Mouse (Mus musculus) naive thymus-derived CD4-positive, alpha-beta T cell, adult 2 months (primary cell): ENCODE results near the gene Ezh1.
A peak's percentile ranks its signal among the peaks of the same experiment; 100 is the strongest.

ENCODE experiments used
- DNase-seq: peaks from one replicate; pipeline ENCODE4 v3.0.0-alpha.2; 2011; ENCODE audit warnings: low read depth

Ezh1 gene

DNA sequence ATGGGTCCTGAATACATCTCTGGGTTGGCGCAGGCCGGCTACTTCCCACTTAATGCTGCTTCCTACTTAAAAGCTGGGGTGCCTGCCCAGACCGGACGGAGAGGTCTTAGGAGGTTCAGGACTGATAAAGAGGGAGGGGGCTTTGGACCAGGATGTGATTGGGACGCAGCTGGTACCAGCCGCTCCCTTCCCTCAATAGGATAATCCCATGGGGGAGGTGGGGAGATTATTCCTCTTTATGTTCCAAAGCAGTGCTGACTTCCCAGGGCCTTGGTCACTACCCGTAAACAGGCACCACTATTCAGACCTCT is 20.4 kb upstream of the Ezh1 start:
- no peak for DNase-seq

DNA sequence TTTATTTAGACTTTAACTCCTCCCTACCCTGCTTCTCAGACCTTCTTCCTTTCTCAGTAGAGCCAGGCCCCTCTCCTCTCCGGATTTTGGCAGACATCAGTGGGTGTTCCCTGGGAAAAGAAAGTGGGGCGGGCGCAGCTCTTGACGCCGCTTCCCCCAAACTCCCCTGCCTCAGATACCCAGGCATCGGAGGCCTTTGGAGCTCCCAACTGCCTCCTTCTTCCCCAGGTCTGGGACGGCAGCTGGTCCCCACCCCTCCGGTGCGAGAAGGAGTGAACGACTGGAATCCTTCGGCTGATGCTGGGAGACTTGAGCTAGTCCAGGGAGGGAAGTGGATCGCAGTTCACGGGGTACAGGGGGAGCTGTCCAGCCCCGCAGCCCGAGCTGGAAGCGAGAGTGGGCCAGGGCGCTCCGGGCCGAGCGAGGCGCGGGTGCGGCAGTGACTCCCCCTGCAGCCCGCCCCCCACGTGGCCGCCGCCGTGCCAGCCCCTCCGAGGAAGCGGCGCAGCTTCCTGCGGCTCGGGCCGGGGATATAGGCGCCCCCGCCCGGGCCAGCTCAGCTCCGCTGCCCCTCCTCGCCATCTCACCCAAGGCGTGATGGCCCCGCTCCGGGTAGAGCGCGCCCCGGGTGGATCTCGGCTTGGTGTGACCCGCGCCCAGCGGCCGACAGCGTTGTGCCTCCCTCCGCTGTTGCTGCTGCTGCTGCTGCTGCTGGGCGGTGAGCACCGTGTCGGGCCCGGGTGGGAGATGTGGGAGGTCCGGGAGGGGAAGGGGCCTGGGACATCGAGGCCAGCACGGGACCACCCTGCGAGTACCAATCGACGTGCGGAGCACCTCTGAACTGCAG is 19.8 kb upstream of the Ezh1 start, which contains the start of gene Ramp2:
Ramp2 (plus strand) TSS at position 174 of the 847 bp plus-strand sequence.
- DNase-seq, result peak; percentile 25

DNA sequence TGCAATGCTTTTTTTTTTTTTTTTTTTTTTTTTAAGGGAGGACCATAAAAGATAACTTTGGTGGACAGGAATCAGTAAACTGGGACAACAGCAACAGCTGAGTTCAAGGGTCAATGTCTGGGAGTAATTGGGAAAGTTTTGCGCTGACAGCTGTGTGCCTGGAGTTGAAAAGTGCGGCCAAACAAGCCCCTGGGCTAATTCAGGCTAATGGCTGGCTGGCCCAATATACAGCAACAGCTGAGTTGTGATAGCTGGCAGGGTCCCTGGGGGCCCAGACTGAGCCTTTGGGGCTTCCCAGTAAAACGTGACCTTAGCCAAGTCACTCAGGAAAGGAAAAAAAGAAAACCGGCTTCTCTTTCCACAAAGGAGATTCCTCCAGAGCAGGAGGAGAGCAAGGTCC is 18.8 kb upstream of the Ezh1 start:
- DNase-seq, result no peak

DNA sequence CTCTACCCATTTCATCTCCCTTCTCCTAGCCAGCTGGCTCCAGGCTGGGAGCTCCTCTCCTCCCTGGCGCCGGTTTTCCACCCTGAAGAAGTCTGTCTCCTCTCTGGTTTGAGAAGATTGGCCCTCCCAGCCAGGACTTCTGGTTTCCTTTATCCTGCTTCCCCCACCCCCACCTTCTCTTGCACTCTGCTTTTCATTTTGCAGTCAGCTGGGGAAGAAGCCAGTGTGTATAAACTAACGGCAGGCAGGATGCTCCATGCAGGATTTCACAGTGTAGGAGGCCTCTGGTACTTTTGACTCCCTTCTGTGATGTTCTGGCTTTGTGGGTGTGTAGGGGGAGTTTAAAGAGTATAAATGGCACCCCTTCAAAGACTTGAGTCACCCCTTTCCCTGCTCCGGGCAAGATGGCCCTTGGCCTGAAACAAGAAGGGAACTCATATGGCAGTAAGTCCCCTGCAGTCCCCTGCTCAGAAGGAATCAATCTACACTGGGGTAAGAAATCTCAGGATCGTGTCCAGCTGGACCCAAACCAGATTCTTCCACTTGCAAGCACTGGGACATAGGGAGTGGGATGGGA is 11.9 kb upstream of the Ezh1 start:
- DNase-seq, result no peak

DNA sequence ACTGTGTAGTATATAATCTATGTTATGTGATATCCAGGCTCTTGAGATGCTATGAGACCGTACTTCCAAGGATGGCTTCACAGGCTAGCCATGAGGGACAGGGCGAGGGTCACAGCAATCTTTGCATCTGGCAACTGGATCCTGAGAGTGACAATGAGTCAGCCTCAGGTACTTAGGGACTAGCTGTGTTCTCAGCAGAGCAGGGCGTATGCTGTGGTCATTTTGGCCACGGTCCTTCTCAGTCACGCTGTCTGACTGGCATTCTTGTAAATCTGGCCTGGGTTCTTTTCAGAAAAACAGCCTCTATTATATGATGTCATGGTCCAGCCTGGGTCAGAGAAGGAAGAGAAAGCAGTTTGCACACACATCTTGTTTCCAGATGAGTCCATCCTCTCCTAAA is 10.5 kb upstream of the Ezh1 start:
- DNase-seq, result no peak

DNA sequence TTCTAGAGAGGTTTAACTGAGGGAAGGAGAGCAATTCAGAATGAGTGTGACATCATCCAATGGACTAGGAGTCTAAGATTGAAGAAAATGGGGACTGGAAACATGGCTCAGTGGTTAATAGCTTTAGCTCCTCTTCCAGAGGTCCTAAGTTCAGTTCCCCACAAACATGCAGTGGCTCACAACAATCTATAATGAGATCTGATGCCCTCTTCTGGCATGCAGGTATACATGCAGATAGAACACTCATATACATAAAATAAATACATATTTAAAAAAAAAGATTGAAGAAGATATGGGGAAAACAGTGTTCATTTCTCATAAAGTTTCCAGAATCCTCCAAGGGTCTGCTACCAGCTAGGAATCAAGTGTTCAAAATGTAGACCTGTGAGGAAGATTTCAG is 9.2 kb upstream of the Ezh1 start:
- DNase-seq, result no peak

DNA sequence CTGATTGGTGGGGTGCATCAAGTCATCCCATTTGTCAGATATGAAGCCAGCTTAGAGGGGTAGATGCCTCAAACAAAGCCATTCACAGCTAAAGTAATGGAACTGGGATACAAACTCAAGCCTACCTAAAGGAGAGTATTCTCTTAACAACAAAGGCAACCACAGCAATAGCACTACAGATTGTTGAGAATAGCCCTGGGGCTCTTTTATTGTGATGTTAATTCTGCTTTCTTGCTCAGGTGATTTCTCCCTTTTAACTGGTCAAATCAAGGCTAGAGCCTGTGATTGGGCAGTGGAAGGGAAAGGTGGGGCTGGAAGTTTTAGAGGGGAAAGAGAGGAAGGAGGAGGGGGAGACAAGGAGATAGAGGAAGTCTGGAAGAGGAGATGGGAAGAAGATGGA is 7.9 kb upstream of the Ezh1 start:
- DNase-seq, result no peak

DNA sequence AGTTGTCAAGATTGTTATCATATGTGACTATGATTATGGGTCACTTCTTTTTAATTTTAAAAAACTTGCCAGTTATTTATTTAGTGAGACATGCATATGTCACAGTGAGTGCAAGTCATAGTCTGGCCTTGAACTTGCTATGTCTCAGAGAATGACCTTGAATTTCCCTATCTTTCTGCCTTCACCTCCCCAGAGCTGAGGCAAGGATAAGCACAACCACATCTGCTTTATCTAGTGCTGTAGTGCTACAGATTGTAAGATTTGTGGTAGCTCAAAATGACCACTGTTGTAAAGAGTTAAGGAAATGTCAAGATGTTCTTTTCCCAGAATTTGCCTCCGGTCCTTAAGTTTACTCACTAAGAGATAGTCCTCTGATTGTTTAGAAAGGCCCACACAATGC is 7.0 kb upstream of the Ezh1 start:
- DNase-seq, result no peak

DNA sequence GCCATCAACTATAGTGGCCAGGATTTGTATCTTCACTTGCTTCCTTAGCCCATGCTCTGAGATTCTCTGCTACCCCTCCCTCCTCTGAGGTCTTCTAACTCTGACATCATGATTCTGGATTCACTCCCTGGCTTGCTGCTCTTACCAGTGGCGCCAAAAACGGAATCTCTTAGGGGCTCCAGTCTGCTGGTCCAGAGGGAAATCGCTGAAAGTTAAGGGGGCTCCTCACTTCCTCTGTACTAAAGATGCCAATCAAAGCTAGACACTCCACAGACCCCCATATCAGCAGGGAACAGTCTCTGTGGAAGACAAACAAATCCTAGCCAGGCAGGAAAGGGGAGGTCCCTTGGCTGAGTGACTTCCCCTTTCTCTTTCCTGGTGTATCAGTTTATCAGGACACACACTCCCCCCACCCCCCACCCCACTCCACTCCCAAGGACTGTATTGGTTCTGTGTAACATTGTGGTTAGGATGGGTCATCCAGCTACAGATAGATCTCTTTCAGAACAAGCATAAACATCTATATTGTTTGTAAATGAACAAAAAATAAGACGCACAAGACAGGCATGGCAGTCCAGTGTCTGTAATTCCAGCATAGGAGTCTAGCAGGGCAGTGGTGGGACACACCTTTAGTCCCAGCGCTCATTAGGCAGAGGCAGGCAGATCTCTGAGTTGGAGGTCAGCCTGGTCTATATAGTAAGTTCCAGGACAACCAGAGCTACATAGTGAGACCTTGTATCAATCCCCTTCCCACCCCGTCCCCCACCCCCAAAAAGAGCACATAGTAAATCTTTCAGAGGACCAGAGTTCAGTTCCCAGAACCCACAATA is 6.0 kb upstream of the Ezh1 start:
- no peak for DNase-seq

DNA sequence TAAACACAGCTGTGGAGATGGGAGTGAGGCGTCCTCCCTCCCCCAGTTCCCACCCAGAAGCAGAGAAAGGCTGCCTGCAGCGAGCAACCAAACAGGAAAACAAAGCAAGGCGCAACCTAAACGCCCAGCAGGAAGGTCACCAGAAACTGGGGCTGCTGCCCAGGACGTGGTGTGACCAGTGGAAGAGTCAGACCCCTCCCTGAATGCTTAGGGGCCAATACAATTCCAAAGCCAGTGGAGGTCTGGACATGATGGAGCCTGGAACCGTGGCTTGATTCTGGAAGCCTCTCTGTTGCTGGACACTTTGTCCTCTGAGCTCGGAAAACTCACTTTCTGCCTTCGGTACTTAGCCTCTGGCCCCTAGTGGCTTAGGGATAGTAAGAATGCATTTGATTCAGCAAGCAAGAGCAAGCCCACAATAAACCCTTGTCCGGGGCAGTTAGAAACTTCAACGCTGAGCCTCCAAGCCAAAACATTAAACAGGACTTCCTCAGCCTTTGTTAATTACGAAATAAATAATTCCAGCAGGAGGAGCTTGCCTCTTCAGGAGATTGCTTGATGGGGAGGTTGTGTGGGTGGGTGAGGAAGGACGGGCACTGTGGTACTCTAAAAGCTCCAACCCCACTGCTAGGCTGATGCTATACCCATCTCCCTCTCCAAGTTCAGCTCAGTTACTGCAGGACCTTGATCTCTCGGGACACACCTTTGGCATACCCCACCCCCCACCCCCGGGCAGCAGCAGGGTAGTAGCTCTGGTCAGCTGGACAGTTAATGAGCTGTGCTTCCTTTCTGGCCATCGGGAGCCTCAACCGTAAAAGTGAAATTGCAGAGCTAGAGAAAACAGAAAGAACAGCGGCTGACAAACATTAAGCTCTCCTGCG is 5.0 kb upstream of the Ezh1 start:
- no peak for DNase-seq

DNA sequence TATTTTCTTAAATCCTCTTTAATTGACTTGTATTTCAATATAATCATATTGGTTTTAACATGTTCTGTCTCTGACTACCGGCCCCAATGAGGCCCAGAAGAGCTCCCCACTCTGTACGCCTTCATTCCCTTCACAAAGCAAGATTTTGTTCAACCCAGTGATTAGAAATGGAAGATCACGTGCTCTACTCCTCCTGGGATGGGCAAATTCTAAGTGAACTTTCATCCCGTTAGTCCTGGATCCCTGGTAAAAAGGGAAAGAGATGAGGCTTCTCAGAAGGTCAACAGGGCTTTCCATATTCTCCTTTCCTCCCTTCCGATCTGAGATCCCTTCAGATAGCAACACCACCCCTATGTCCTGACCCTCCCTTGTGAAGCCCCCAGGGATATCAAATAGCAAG is 4.3 kb upstream of the Ezh1 start:
- DNase-seq, result no peak

DNA sequence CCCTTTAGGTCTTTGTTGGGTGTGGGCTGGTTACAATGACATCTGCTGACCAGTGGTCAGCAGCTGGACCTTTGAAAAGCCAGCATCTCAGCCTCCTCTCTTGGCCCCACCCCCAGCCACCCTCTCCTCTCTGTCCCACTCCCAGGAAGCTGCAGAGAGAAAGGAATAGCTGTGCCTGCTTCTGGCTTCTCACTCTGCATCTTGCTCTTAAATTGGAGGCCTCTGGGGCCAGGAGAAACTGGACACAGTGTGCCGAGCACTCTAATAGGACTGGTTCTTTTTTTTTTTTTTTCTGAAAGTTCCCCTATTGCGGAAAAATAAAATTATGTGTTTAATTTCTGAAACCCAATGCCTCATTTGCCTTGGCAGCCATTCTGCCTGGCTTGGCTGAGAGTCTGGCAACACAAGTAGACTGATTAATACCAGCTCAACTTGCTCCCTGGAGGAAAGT is 3.8 kb upstream of the Ezh1 start:
- no peak for DNase-seq

DNA sequence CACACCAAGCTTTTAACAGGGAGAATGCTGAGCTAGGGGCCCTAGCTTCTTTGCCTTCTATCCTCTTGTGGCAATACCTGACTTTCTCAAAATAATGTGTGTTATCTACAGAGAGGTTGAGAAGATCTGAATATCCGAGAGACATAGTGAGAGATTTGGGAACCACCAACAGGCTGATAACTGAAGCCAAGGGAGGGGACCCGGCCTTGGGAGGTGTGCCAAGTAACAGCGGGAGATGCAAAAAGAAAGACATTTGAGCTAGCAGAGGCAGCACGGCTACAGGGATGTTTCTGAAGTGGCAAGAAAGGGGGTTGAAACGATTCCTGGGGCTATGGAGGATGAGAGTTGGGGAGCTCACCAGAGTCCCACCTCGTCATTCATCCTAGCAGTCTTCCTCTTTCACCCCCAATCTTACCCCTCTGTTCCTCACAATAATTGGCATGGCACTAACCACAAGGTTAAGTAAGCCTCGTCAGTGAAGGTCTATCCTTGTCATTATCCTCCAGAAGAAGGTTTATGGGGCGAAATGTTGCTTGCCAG is 3.2 kb upstream of the Ezh1 start:
- DNase-seq, result no peak

DNA sequence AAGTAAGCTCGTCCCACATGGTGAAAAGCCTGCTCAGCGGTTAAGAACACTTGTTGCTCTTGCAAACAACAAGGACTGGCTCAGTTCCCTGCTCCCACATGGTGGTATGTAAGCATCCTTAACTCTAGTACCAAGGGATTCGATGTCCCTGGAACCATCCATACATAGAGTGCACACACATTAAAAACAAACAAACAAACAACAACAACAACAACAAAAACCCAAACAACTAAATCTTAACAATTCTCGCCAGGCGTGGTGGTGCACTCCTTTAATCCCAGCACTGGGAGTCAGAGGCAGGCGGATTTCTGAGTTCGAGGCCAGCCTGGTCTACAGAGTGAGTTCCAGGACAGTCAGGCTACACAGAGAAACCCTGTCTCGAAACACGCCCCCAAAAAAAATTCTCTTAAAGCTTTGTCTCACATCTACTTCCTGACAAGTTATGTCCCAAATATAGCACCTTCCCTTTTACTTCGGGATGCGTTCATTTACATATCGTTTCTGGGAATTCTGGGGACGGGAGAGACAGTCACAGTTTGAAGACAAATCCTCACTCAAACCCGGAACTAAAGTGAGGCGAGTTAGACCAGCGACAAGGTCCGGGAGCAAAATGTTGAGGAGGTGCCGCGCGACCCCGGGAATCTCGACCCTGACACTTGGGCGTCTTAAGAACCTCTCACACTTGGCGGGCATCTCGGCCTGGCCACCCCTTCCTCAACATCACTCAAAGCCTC is 765 bp downstream of the Ezh1 start:
- DNase-seq, result peak; percentile 22

DNA sequence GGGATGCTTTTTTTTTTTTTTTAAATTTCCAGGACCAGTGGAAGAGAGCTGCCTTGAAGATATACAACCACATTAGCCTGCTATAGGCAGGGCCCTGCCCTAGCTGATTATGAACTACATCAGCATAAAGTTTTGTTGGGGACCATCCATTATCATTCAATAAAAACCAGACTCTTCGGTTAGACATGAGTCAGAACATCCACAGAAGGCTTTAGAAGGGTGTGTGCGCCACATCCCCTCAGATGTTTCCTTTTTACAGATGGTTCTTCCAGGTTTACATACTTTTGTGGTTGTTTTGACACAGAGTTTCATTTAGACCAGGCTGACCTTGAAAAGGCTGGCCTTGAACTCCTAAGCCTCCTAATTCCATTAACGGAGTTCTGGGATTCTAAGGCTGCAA is 1.9 kb downstream of the Ezh1 start:
- no peak for DNase-seq

DNA sequence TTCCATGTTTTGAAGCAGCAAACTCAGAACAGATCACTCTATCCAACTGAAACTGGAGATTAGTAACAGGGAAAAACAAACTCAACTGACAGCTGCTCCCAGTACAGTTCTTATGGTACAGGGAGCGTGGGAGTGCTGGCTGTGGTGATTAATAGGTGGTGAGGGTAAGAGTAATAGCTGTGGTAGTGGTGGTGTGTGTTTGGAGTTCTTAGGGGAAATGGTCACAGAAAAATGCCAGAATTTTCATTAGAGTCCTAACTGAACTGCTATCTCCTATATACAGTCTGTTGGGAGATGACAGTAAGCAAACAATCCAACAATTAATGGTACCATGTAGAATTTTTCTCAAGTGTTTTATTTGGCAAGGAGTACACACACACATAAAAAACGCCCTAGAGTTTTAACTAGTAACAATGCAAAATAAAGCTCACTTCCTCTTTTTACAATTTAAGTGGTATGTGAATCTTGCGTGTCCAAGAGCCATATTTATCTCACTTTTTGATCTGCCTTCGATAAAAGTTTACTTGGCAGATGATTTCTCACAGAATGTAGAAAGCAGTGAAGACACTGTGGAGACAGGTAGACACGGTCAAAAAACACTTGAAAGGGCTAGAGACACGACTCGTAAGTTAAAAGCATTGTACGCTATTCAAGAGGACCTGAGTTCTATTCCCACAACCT is 4.8 kb downstream of the Ezh1 start:
- no peak for DNase-seq

DNA sequence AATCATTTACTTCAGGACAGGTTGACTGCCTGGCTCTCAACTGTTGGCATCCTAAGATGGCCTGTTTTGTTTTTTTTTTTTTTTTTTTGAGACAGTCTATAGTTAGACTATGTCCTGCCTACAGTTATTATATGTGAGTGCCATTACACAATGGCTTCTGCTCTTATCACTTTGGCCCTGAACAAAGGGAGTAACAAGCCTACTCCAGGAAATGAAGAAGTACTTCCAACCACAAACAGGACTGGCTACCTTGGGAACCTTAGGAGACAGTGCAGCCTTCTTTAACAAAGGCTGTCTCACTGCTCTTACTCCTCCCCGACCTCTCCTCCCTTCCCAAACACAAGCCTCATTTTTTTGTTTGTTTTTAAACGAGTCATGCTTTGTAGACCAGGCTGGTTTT is 5.4 kb downstream of the Ezh1 start:
- no peak for DNase-seq

DNA sequence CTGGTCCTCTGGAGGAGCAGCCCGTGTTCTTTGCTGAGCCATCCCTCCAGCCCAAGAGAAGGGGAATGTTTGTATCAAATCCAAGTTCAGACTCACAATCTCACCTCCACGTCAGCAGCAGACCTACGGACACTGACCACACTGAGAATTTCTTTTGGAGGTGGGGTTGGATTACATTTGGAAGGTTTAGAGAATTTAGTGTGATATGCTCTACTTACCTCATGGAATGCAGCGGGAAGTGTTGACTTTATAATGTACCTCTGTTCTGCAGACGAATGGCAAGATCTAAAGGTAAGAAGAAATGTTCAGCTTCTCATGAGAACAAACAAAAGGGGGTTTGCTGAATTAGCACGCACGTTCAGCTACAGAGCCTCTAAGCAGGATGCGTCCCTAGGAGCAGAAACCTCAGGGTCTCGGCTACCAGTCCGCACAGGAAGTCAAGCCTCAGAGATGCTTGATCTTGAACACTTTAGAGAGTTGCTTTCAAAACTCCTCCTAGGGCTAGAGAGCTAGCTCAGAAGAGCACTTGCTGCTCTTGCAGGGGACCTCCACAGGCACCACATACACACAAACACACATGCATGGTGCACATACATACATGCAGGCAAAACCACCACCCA is 7.7 kb downstream of the Ezh1 start:
- DNase-seq, result peak; percentile 59

DNA sequence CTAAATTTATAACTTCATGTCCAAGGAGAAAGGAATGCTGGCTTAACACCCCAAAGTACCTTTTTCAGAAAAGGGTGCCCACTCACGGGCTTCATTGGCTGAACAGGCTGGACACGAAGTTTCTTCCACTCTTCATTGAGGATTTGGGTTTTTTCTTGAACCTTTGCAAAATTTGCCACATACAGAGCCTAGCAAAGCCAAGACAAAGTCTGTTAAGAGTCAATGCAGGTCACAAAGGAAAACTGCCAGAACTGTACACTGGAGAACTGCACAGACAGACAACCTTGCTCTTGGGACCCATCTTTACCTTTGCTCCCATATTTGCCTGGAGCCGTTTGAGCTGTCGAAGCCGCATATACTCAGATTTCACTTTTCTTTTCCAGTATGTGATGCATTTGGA is 9.3 kb downstream of the Ezh1 start:
- DNase-seq, result no peak

DNA sequence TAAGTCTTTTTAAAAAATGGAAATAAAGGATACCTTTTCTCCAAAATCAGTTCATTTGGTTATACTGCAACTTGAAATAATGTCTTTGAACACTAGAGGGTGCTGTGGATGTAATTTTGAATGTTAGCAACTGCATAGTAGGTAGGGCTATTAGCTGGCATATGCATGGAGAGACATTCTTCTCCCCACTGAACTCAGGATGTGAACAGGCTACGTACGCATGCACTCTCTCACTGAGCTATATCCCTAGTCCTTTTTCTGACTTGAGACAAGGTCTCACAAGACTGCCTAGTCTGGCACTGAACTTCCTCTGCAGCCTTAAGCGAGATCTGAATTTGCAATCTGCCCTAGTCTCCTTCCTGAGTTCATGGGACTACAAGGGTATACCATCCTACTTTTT is 14.3 kb downstream of the Ezh1 start:
- peak; percentile 90 for DNase-seq
